Mouse (Mus musculus): ENCODE results near the gene Atg9a. TPM values are rescaled to one million over a fixed set of nuclear protein-coding genes. Genes with fewer than 3 reads are reported as not detected.

The Atg9a gene
- total and polyA plus RNA-seq, 3 experiments, result 16.3 to 40.0 (median 34.2) TPM

DNA sequence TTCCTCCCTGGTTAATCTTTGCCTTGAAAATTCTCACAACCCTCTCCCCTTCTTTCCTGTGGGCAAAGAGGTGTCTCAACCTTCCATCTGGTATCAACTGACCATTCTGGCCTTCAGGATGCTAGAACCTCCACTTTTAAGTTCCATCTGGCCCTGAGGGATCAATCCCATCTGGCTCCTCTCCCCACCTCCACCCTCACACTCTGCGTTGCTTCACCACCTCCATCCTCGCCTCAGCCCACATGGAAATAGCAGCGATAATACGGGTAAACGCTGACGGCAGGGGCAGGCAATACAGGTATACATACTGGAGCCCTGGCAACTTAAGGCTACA is 25.9 kb upstream of the Atg9a start:
- peak overlapping the region; percentile 76 for H3K4me3 ChIP-seq (ENCODE audit: low read depth, low read length)
- peaks cover 74% of the 10 kb centered on the region for H3K4me1 ChIP-seq (ENCODE audit: insufficient read depth, low read depth, low read length)
- peaks cover 6% of the 10 kb centered on the region; the same call in 1 of the 2 replicates for H3K27me3 ChIP-seq (ENCODE audit: insufficient read depth, low read length)
- no peaks in the 10 kb centered on the region for H3K9me3 ChIP-seq (replicated peaks)
- peaks cover 52% of the 10 kb centered on the region for H3K36me3 ChIP-seq (replicated peaks)
- TF ChIP-seq TAL1 (conservative IDR thresholded peaks at IDR 0.05; ENCODE audit: low read depth, low read length) (no peak), GATA1 (IDR thresholded peaks at IDR 0.05; ENCODE audit: borderline replicate concordance, low read length) (no peak), GATA2 (IDR thresholded peaks at IDR 0.05; ENCODE audit: borderline replicate concordance, low read depth, low read length) (no peak), POLR2AphosphoS5 (IDR thresholded peaks at IDR 0.05; ENCODE audit: insufficient replicate concordance, low read depth, low read length) (no peak), CTCF (IDR thresholded peaks at IDR 0.05; ENCODE audit: low read depth, low read length) (no peak)
- no peak for ATAC-seq (ENCODE audit: extremely low read depth, insufficient number of reproducible peaks, low FRiP score, poor library complexity, severe bottlenecking)
- no peak for DNase-seq (ENCODE audit: low spot score)

DNA sequence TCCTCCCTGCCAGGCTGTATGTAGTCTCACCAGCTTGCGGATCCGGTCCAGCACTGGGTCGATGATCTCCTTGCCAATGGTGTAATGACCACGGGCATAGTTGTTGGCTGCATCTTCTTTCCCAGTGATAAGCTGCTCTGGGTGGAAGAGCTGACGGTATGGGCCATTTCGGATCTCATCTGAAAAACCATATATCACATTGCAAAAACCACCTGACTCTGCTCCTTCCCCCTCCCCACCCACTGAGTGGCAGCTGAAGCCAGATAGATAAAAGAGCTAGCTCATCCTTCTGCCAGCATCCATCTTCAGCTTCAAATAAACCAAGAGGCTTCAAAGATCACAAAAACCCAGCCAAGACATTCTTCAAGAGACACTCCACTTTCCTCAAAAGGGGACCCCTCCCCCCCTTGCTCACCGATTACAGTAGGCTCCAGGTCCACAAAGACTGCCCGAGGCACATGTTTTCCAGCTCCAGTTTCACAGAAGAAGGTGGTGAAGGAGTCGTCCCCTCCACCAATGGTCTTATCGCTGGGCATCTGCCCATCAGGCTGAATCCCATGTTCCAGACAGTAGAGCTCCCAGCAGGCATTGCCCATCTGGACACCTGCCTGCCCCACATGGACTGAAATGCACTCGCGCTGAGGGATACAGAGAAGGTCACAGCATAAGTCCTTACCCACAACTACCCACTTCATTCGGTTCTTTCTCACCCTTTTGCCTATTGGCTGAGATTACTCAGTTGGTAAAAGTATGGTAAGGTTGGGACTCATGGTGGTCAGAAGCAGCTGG is 25.0 kb upstream of the Atg9a start:
- peaks cover 81% of the 10 kb centered on the region for H3K4me1 ChIP-seq (ENCODE audit: insufficient read depth, low read depth, low read length)
- peak overlapping the region; percentile 76 for H3K4me3 ChIP-seq (ENCODE audit: low read depth, low read length)
- peaks cover 6% of the 10 kb centered on the region; the same call in 1 of the 2 replicates for H3K27me3 ChIP-seq (ENCODE audit: insufficient read depth, low read length)
- H3K36me3 ChIP-seq (replicated peaks), result peaks cover 60% of the 10 kb centered on the region
- H3K9me3 ChIP-seq (replicated peaks), result no peaks in the 10 kb centered on the region
- DNase-seq (ENCODE audit: low spot score) (peak; percentile 57), ATAC-seq (ENCODE audit: extremely low read depth, insufficient number of reproducible peaks, low FRiP score, poor library complexity, severe bottlenecking) (peak; percentile 4; the same call in 1 of the 2 replicates)
- no peak for TF ChIP-seq GATA2 (IDR thresholded peaks at IDR 0.05; ENCODE audit: borderline replicate concordance, low read depth, low read length)
- TF ChIP-seq TAL1 (conservative IDR thresholded peaks at IDR 0.05; ENCODE audit: low read depth, low read length), result 0 out of 2 replicates have a peak, but pooled peaks have one; percentile 11

DNA sequence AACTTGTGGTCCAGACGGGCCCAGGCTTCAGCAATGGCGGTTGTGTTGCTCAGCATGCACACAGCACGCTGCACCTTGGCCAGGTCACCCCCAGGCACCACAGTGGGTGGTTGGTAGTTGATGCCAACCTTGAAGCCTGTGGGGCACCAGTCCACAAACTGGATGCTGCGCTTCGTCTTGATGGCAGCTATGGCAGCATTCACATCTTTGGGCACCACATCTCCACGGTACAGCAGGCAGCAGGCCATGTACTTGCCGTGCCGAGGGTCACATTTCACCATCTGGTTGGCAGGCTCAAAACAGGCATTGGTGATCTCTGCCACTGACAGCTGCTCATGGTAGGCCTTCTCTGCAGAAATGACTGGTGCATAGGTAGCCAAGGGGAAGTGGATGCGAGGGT is 23.8 kb upstream of the Atg9a start:
- TF ChIP-seq GATA2 (IDR thresholded peaks at IDR 0.05; ENCODE audit: borderline replicate concordance, low read depth, low read length) (no peak), POLR2AphosphoS5 (IDR thresholded peaks at IDR 0.05; ENCODE audit: insufficient replicate concordance, low read depth, low read length) (peak; percentile 79; the same call in 1 of the 2 replicates)
- peaks cover 70% of the 10 kb centered on the region for H3K36me3 ChIP-seq (replicated peaks)
- peaks cover 6% of the 10 kb centered on the region; the same call in 1 of the 2 replicates for H3K27me3 ChIP-seq (ENCODE audit: insufficient read depth, low read length)
- DNase-seq (ENCODE audit: low spot score) (no peak), ATAC-seq (ENCODE audit: extremely low read depth, insufficient number of reproducible peaks, low FRiP score, poor library complexity, severe bottlenecking) (no peak)
- peak overlapping the region; percentile 59; the same call in 1 of the 2 replicates for H3K4me3 ChIP-seq (ENCODE audit: low read depth, low read length)
- no peaks in the 10 kb centered on the region for H3K9me3 ChIP-seq (replicated peaks)
- peaks cover 86% of the 10 kb centered on the region for H3K4me1 ChIP-seq (ENCODE audit: insufficient read depth, low read depth, low read length)

DNA sequence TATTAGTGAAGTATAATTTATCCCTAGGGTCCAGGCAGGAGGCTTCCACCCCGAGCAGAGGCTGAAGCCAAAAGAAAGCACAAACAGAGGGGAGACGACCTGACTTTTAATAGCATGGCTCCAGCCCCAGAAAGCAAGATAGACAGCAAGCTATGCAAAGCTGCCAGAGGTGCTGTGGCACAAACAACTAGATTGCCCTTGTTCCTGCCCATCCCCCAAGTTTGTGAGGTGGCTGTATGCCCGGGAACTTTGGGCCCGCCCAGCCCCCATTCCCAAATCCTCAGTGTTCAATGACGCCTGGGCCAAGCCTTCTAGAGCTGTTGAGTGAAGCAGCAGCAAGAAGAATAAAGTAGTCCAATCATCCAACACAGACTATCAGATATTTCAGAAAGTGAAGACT is 22.9 kb upstream of the Atg9a start:
- peaks cover 91% of the 10 kb centered on the region for H3K4me1 ChIP-seq (ENCODE audit: insufficient read depth, low read depth, low read length)
- peaks cover 70% of the 10 kb centered on the region for H3K36me3 ChIP-seq (replicated peaks)
- H3K9me3 ChIP-seq (replicated peaks), result no peaks in the 10 kb centered on the region
- peaks cover 6% of the 10 kb centered on the region; the same call in 1 of the 2 replicates for H3K27me3 ChIP-seq (ENCODE audit: insufficient read depth, low read length)
- ATAC-seq (ENCODE audit: extremely low read depth, insufficient number of reproducible peaks, low FRiP score, poor library complexity, severe bottlenecking), result no peak
- H3K4me3 ChIP-seq (ENCODE audit: low read depth, low read length), result peak overlapping the region; percentile 37; the same call in 1 of the 2 replicates
- DNase-seq (ENCODE audit: low spot score), result no peak
- no peak for TF ChIP-seq CTCF (IDR thresholded peaks at IDR 0.05; ENCODE audit: low read depth, low read length)
- no peak for TF ChIP-seq POLR2AphosphoS5 (IDR thresholded peaks at IDR 0.05; ENCODE audit: insufficient replicate concordance, low read depth, low read length)
- no peak for TF ChIP-seq GATA1 (IDR thresholded peaks at IDR 0.05; ENCODE audit: borderline replicate concordance, low read length)
- no peak for TF ChIP-seq GATA2 (IDR thresholded peaks at IDR 0.05; ENCODE audit: borderline replicate concordance, low read depth, low read length)
- no peak for TF ChIP-seq TAL1 (conservative IDR thresholded peaks at IDR 0.05; ENCODE audit: low read depth, low read length)

DNA sequence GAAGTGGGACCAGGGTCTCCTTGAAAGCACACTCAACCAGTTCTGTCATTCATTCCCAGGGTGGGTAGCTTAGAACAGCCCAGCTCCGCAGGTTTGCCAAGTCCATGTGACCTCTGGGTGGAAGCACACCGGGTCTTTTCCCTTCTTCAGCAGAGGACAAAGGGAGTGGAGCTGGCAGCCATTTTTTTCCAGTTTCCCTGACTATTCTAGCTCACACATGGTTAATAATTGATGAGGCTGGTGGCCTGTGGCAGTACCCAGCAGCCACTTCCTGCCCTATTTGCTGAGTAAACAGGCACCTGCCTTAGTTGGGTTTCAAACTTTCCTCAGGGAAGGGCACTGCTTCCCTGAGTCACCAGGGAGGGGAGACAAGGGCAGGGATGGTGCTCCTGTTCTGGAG is 22.4 kb upstream of the Atg9a start:
- Histone ChIP-seq H3K4me3 (ENCODE audit: low read depth, low read length) (peak overlapping the region; percentile 37; the same call in 1 of the 2 replicates), H3K36me3 (replicated peaks) (peaks cover 70% of the 10 kb centered on the region), H3K27me3 (ENCODE audit: insufficient read depth, low read length) (peaks cover 1% of the 10 kb centered on the region; the same call in 1 of the 2 replicates), H3K9me3 (replicated peaks) (no peaks in the 10 kb centered on the region), H3K4me1 (ENCODE audit: insufficient read depth, low read depth, low read length) (peaks cover 91% of the 10 kb centered on the region)
- no peak for ATAC-seq (ENCODE audit: extremely low read depth, insufficient number of reproducible peaks, low FRiP score, poor library complexity, severe bottlenecking)
- DNase-seq (ENCODE audit: low spot score), result no peak
- TF ChIP-seq POLR2AphosphoS5 (IDR thresholded peaks at IDR 0.05; ENCODE audit: insufficient replicate concordance, low read depth, low read length) (0 out of 2 replicates have a peak, but pooled peaks have one; percentile 48), CTCF (IDR thresholded peaks at IDR 0.05; ENCODE audit: low read depth, low read length) (no peak)

DNA sequence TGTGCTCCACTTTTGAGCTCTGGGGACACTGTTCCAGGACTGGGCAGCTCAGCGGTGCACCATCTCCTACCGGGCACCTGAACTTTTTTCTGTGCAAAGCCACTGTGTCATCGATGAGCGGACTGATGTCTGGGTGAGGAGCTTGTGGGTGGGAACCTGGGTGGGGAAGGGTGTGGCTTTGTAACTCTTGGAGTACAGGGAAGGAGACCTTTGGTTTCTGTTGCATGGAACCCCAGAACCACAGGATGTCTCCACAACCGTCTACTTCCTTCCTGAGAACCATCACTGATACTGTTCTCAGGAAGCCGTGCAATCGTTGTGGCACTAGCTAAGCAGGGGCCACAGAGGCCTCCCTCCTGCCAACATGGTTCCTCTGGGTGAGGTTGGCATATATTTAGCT is 21.1 kb upstream of the Atg9a start:
- TF ChIP-seq CTCF (IDR thresholded peaks at IDR 0.05; ENCODE audit: low read depth, low read length) (no peak), GATA1 (IDR thresholded peaks at IDR 0.05; ENCODE audit: borderline replicate concordance, low read length) (no peak), TAL1 (conservative IDR thresholded peaks at IDR 0.05; ENCODE audit: low read depth, low read length) (no peak), POLR2AphosphoS5 (IDR thresholded peaks at IDR 0.05; ENCODE audit: insufficient replicate concordance, low read depth, low read length) (no peak), GATA2 (IDR thresholded peaks at IDR 0.05; ENCODE audit: borderline replicate concordance, low read depth, low read length) (no peak)
- DNase-seq (ENCODE audit: low spot score), result no peak
- no peaks in the 10 kb centered on the region for H3K9me3 ChIP-seq (replicated peaks)
- H3K4me3 ChIP-seq (ENCODE audit: low read depth, low read length), result peak overlapping the region; percentile 75; the same call in 1 of the 2 replicates
- no peaks in the 10 kb centered on the region for H3K27me3 ChIP-seq (ENCODE audit: insufficient read depth, low read length)
- H3K4me1 ChIP-seq (ENCODE audit: insufficient read depth, low read depth, low read length), result peaks cover 89% of the 10 kb centered on the region
- H3K36me3 ChIP-seq (replicated peaks), result peaks cover 77% of the 10 kb centered on the region
- ATAC-seq (ENCODE audit: extremely low read depth, insufficient number of reproducible peaks, low FRiP score, poor library complexity, severe bottlenecking), result no peak
